ENCODE assay signal across 14 mouse cellular contexts in genomic region chr9:110946548-110947044, GRCm38 (mm10). TPM values are rescaled to one million over a fixed set of nuclear protein-coding genes. Genes with fewer than 3 reads are reported as not detected.
DNase-seq lines count a peak whose midpoint lies in the region; ATAC-seq lines count a peak whose summit lies in the region.
"Had no signal": no experiment of that assay in that cellular context is flagged by ENCODE, and none has a peak within 500 bp of the region (broad histone marks: within the 10 kb centered on the region; RNA-seq: fewer than 3 reads in every experiment).

No protein-coding gene starts in this region.

- ATAC-seq in forebrain, embryonic 15.5 days (replicated peaks), result no peak
- ATAC-seq in granulocyte monocyte progenitor cell, adult 5-6 weeks (replicated peaks; ENCODE audit: poor library complexity, severe bottlenecking), result peak; percentile 34; the same call in 1 of the 2 replicates
- ATAC-seq: intestine, embryonic 16.5 days had no signal

- no peak overlapping the region for H3K9ac ChIP-seq in forebrain, embryonic 15.5 days (replicated peaks)

- H3K4me1 ChIP-seq in forebrain, embryonic 10.5 days, result peaks cover 37% of the 10 kb centered on the region
- H3K4me1 ChIP-seq in forebrain, embryonic 15.5 days, result no peaks in the 10 kb centered on the region; the same call in 1 of the 2 replicates

- no peaks in the 10 kb centered on the region for H3K36me3 ChIP-seq in forebrain, embryonic 10.5 days (replicated peaks)
- no peaks in the 10 kb centered on the region for H3K36me3 ChIP-seq in forebrain, embryonic 15.5 days

- 4% methylated on average over 20 of the region's 20 CpGs for WGBS in forebrain, embryonic 10.5 days
- WGBS in forebrain, embryonic 15.5 days, result 11% methylated on average over 20 of the region's 20 CpGs

- peak overlapping the region; percentile 72 for H3K27ac ChIP-seq in forebrain, embryonic 10.5 days
- no peak overlapping the region for H3K27ac ChIP-seq in forebrain, embryonic 15.5 days (replicated peaks)

- peak overlapping the region; percentile 34 for H3K4me3 ChIP-seq in forebrain, embryonic 10.5 days
- H3K4me3 ChIP-seq in forebrain, embryonic 15.5 days, result no peak overlapping the region
- H3K4me3 ChIP-seq: erythroblast, embryonic 14.5 days had no signal

- no peak overlapping the region for H3K4me2 ChIP-seq in forebrain, embryonic 15.5 days (replicated peaks)

- DNase-seq in forebrain, embryonic 10.5 days (ENCODE audit: extremely low spot score, low spot score), result peak; percentile 43
- DNase-seq in ovary, adult 18-20 months (ENCODE audit: low spot score), result peak; percentile 66
- DNase-seq in ovary, postnatal 10 days (ENCODE audit: low spot score), result no peak
- DNase-seq in thymus, postnatal 0 days (ENCODE audit: low spot score), result peak; percentile 77
- DNase-seq in spleen, postnatal 14 days (ENCODE audit: low spot score in 2 of 2), result no peak
- DNase-seq in kidney, adult 8-10 months, result no peak
- DNase-seq: adrenal gland, postnatal 36 days had no signal

- no peaks in the 10 kb centered on the region for H3K9me3 ChIP-seq in forebrain, embryonic 10.5 days
- no peaks in the 10 kb centered on the region for H3K9me3 ChIP-seq in forebrain, embryonic 15.5 days

- H3K27me3 ChIP-seq in forebrain, embryonic 10.5 days (ENCODE audit: poor library complexity, severe bottlenecking), result peaks cover 86% of the 10 kb centered on the region
- peaks cover 25% of the 10 kb centered on the region for H3K27me3 ChIP-seq in forebrain, embryonic 15.5 days

RNA-seq across cellular contexts. Expression of gene Tdgf1, which starts 0.6 kb away (rescaled TPM):
- 0.34 and 0.61 TPM in 2 replicates for polyA plus RNA-seq in forebrain, embryonic 10.5 days (2016; fragmentation: Nextera tagmentation; extraction: Ambion mirVana)
- not detected in 2 replicates for polyA plus RNA-seq in forebrain, embryonic 15.5 days (2015; fragmentation: Nextera tagmentation; extraction: Ambion mirVana)
- total RNA-seq in granulocyte monocyte progenitor cell, adult 5-6 weeks (2014; fragmentation: Nextera tagmentation), result not detected in 2 replicates
- not detected in 2 replicates for total RNA-seq in granulocyte monocyte progenitor cell, adult 5-6 weeks (2017)
- polyA plus RNA-seq in thymus, postnatal 0 days (2015; fragmentation: Nextera tagmentation; extraction: Ambion mirVana), result 0.52 and 0.69 TPM in 2 replicates
- total RNA-seq: adrenal gland, postnatal 36 days had no signal
- polyA plus RNA-seq: erythroblast, embryonic 14.5 days; intestine, embryonic 16.5 days; urinary bladder, adult 2 months had no signal

RNA-seq across cellular contexts. Expression of gene Lrrc2, which starts 4.7 kb away (rescaled TPM):
- 0.09 TPM in 1 of 2 replicates, not detected in the other for polyA plus RNA-seq in forebrain, embryonic 10.5 days (2016; fragmentation: Nextera tagmentation; extraction: Ambion mirVana)
- 0.13 and 0.36 TPM in 2 replicates for polyA plus RNA-seq in forebrain, embryonic 15.5 days (2015; fragmentation: Nextera tagmentation; extraction: Ambion mirVana)
- total RNA-seq in granulocyte monocyte progenitor cell, adult 5-6 weeks (2014; fragmentation: Nextera tagmentation), result not detected in 2 replicates
- 0.21 TPM in 1 of 2 replicates, not detected in the other for total RNA-seq in granulocyte monocyte progenitor cell, adult 5-6 weeks (2017)
- polyA plus RNA-seq in thymus, postnatal 0 days (2015; fragmentation: Nextera tagmentation; extraction: Ambion mirVana), result 0.08 and 0.38 TPM in 2 replicates
- polyA plus RNA-seq: erythroblast, embryonic 14.5 days had no signal

RNA-seq across cellular contexts. Expression of gene Fam240a, which starts 29.9 kb away (rescaled TPM):
- not detected in 2 replicates for polyA plus RNA-seq in forebrain, embryonic 10.5 days (2016; fragmentation: Nextera tagmentation; extraction: Ambion mirVana)
- polyA plus RNA-seq in forebrain, embryonic 15.5 days (2015; fragmentation: Nextera tagmentation; extraction: Ambion mirVana), result not detected in 2 replicates
- not detected in 2 replicates for total RNA-seq in granulocyte monocyte progenitor cell, adult 5-6 weeks (2014; fragmentation: Nextera tagmentation)
- not detected in 2 replicates for total RNA-seq in granulocyte monocyte progenitor cell, adult 5-6 weeks (2017)
- polyA plus RNA-seq in thymus, postnatal 0 days (2015; fragmentation: Nextera tagmentation; extraction: Ambion mirVana), result 0.67 and 0.82 TPM in 2 replicates
- total RNA-seq: adrenal gland, postnatal 36 days had no signal
- polyA plus RNA-seq: erythroblast, embryonic 14.5 days; intestine, embryonic 16.5 days; limb, embryonic 14.5 days; neural tube, embryonic 14.5 days; urinary bladder, adult 2 months had no signal

RNA-seq across cellular contexts. Expression of gene Rtp3, which starts 43.8 kb away (rescaled TPM):
- 0.27 TPM in 1 of 2 replicates, not detected in the other for polyA plus RNA-seq in forebrain, embryonic 10.5 days (2016; fragmentation: Nextera tagmentation; extraction: Ambion mirVana)
- polyA plus RNA-seq in forebrain, embryonic 15.5 days (2015; fragmentation: Nextera tagmentation; extraction: Ambion mirVana), result not detected in 2 replicates
- total RNA-seq in granulocyte monocyte progenitor cell, adult 5-6 weeks (2014; fragmentation: Nextera tagmentation), result not detected in 2 replicates
- not detected in 2 replicates for total RNA-seq in granulocyte monocyte progenitor cell, adult 5-6 weeks (2017)
- 0.14 and 0.20 TPM in 2 replicates for polyA plus RNA-seq in thymus, postnatal 0 days (2015; fragmentation: Nextera tagmentation; extraction: Ambion mirVana)
- polyA plus RNA-seq: erythroblast, embryonic 14.5 days; neural tube, embryonic 14.5 days had no signal

Comparison
In these comparisons a context has a peak if more than half of its experiments do, and no peak if none do; other contexts are left out.
1. DNase-seq: peak in forebrain, embryonic 10.5 days (single experiment), ovary, adult 18-20 months (single experiment) and thymus, postnatal 0 days (single experiment); none in ovary, postnatal 10 days (single experiment), spleen, postnatal 14 days (0 of 2) and kidney, adult 8-10 months (0 of 2).